Mouse (Mus musculus): ENCODE results near the gene Tfap2e.

Gene Tfap2e

GRCm38 (mm10) chr4:126696908-126697307, 39.1 kb downstream of the Tfap2e start:
- DNase-seq: no peak

GRCm38 (mm10) chr4:126693021-126693420, 43.0 kb downstream of the Tfap2e start:
- DNase-seq: no peak

- DNase-seq: no peak
These were observed 46.6 kb downstream of the Tfap2e start for GRCm38 (mm10) chr4:126689457-126689856.

GRCm38 (mm10) chr4:126683084-126683483, 53.0 kb downstream of the Tfap2e start:
- no peak for DNase-seq

GRCm38 (mm10) chr4:126682298-126682697, 53.7 kb downstream of the Tfap2e start:
- DNase-seq: no peak

- peak; percentile 99 to 100 for DNase-seq
These were observed 58.7 kb downstream of the Tfap2e start, which contains the start of gene Psmb2 for GRCm38 (mm10) chr4:126677054-126678003. Psmb2 (plus strand) TSS chr4:126677630.

GRCm38 (mm10) chr4:126667075-126667474, 69.0 kb downstream of the Tfap2e start:
- no peak for DNase-seq

Data from cerebellum, postnatal 10 days (tissue).